Mouse (Mus musculus): ENCODE results near the gene Slc24a3.

Slc24a3 gene

DNA sequence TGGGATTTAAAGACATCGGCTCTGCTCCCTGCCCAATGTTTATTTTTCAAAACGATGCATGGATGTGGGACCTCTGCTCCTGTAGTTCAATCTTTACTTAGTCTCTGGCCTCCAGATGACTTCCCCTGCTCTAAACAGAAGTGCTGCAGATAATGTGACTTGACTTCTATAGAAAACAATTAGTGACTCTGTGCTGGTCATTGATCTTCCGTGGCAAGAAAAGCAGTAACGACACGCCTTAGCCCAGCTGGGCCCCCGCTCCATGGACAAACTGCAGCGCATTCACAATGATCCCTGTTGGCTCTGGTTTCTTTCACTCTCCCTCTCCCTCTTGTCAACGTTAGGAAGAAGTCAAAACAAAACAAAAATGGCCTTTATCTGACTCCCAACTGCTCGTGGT is 453.6 kb downstream of the Slc24a3 start:
- no peak for DNase-seq (ENCODE audit: low spot score)

DNA sequence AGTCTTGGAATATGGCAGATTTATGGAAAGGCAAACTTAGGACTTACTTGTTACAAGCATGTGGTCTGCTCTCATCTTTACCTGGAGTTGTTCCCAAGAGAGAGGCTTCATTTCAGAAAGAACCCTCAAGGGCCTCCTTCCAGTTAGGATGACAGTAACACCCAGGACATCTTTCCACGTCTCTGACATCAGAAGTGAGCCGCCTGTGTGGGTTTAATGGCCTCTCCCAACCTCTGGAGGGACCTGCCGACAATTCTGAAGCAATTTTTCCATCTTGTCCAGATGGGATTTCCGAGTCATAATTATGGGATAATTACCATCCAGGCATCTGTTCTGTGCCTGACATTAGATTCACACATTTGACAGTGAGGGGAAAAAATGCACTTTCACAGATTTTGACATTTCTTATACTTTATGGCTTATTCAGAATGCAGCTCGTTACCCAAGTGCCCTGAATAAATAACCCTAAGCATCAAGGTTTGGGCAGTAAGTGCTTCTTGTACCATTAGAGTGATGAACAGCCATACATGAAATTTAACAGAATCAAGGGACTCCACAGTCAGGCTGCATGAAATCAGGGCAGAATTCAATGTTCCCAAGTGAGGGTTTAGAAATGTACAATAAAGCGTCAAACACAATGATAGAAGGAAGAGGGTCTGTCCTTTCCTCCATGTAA is 463.7 kb downstream of the Slc24a3 start:
- DNase-seq (ENCODE audit: low spot score), result no peak

DNA sequence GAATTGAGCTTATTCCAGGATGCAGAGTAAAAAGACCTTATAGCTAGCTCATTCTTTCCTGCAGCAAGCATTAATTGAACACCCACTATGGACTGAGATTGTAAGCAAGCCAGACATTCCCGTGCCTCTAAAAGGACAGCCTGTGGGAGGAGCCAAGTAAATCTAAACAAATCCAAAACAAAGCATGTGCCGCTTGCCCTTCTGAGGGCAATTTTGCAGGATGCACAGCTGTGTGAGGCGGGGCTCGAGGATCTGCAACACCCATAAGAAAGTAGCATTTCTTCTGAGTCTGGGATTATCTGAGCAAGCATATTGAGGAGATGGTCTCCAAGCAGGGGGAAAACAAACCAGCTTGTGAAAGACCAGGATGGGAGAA is 464.2 kb downstream of the Slc24a3 start:
- no peak for DNase-seq (ENCODE audit: low spot score)

DNA sequence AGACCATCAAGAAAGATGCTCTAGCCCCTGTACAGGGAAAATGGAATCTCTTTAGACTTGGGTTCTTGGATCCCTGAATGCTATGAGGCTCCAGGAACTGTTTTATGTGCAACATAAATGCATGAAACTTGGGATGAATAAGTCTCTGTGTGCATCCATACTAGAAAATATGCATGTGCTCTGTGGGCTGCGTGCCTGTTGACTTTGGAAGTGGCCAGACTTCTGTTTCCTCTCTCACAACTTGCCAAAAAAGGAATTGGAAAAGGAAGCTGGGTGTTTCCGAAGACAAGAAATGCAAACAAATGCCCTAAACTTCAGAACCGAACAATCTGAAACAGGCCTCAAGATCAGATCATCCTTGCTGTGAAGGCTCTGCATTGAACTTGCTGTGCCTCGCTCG is 466.3 kb downstream of the Slc24a3 start:
- no peak for DNase-seq (ENCODE audit: low spot score)

DNA sequence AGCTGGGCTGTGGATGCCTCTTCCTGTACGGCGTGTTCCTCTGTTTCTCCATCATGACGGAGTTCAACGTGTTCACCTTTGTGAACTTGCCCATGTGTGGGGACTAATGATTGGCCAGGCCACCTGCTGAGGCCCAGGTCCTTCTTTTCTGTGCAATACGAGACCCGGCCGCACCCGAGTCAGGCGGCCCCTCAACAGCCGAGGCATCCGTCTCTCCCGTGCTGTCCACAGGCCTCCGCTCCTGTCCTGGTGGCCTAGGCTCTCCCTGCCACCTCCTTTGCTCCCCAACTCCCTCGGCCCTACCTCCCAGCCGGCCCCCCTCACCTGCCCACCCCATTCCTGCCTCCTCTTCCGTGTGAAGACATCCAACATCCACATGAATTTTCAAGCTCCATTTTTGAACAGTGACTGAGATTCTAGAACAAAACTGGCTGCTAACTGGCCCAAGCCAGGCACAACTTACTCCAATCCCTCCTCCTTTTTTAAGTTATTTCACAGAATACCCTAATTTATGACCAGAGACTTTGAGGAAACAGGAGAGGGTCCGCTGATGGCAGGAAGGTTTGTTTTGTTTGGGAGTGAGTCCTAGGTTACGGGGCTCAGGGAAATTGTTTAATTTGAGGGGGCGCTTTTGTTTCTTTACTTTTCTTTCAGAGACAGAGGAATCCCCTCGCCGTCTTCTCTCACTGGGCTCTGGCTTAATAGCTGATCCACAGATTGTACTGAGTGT is 472.9 kb downstream of the Slc24a3 start:
- DNase-seq (ENCODE audit: low spot score), result no peak

DNA sequence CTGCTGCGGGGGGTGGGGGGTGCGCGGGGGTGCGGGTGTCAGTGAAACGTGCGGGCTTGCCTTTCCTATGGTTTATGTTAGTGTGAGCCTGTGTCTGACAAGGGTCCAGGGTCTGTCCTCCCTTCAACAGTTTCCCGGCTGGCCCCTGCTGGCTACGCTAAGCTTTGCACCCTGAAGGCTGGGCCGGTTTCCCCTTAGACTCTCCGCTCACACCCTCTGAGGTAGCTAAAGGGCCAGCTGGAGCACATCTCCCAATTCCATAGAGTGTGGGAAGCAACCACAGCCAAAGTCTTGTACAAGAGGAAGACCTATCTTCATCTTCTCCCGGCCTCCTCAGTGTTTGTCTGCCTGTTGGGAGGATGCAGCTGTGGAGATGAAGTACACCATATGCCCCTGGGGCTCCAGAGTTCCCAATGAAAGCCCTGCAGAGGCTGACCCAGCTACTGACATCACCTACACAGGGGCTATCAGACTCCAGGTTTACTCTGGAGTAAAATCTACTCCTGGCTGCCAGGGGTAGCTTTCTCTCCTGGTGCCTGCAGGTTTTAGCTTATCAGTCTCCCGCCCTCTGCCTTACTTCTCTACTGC is 487.9 kb downstream of the Slc24a3 start:
- no peak for DNase-seq (ENCODE audit: low spot score)

DNA sequence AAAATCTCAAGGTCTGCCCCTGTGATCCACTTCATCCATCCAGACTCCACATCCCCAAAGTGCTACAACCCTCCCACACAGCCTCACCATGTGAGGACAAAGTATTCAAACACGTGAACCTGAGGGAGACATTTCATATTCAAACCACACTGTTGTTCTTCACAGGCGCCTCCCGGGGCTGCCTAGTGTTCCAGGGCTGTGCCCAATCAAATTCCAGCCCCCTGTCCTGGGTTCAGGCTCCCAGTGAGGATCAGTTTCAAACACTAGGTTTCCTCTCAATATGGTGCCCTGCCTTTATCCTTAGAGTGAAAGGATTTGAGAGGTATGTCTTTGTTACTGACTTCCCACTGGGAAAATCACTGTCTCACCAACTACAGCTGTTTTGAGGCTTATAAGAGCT is 488.6 kb downstream of the Slc24a3 start:
- no peak for DNase-seq (ENCODE audit: low spot score)

DNA sequence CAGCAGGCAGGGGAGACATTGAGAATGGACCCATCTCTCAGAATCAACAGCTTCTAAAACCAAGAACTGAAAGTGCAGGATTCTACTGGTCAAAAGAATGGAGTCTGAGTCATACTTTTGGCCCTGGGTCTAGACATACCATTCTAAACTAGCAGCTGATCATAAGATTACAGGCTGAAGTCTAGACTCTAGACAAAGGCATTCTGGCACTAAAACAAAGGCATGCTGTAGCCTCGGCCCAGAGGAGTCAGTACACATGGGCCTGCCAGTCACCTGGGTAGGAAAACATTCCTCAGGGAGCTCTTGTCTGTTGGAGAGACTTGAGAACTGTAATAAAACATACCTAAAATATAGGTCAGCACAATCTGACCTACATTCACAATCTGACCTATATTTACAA is 489.2 kb downstream of the Slc24a3 start:
- no peak for DNase-seq (ENCODE audit: low spot score)

DNA sequence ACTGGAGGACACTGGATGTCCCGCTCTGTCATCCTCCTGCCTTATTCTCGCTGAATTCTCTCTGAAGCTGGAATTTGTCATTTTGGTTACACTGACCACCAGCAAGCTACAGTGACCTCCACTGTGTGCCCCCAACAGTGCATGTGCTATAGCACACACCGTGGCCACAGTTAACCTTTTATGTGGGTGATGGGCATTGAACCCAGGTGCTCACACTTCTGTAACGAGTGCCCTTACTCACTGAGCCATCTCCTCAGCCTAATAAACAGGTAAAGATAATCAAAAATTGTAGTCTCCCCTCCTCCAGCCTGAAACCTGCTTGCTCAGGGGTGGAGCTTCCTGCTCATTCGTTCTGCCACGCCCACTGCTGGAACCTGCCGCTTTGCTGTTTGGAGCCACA is 493.7 kb downstream of the Slc24a3 start:
- no peak for DNase-seq (ENCODE audit: low spot score)

DNA sequence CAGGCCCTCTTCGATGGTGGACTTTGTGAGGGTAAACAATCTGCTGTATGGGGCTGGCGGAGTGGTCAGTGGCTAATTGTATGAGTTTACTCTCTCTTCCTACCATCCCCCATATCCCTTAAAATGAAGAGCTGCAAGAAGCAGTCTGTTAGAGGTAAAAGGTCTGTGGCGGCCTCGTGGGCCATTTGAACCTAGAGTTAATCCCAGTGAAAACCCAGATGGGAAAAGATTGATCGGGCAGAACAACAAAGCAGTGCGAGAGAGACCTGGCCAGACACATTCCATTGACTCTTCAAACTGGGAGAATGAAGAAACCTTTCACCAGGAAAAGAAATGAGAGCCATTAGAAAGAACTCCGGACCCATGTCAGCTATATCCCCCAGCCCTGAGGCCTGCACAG is 496.3 kb downstream of the Slc24a3 start:
- no peak for DNase-seq (ENCODE audit: low spot score)

DNA sequence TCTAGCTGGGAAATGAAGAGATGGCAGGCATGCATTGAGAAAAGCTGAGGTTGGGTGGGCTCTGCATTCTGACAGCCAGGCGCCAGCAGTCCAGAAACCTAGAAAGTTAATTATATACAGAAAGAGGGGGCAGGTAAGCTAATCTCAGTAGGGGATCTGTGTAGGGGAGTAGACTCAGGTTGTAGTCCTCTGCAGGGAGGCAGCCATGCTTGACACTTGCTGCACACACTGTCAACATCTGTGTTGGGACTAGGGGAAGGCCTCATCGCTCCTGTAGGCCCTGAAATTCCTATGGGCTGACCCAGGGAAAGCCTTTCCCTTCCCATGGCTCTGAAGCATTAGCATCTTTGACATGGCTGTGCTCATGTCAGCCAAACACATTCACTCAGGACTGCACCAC is 496.8 kb downstream of the Slc24a3 start:
- no peak for DNase-seq (ENCODE audit: low spot score)

DNA sequence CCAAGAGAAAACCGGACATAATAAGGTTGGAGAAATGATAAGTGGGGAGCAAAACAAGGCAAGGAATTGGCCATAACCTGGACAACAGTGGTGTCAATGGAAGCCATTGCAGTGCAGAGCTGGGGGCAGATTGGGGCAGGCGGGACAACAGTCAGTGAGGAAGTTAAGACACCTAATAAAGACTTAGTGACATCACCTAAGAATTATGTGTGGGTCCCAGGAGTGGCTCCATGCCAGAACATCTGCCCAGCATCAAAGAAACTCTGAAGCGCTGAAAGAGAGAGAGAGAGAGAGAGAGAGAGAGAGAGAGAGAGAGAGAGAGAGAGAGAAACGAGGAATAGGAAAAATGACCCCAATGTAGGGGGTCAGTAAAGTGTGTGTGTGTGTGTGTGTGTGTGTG is 500.6 kb downstream of the Slc24a3 start:
- DNase-seq (ENCODE audit: low spot score), result no peak

DNA sequence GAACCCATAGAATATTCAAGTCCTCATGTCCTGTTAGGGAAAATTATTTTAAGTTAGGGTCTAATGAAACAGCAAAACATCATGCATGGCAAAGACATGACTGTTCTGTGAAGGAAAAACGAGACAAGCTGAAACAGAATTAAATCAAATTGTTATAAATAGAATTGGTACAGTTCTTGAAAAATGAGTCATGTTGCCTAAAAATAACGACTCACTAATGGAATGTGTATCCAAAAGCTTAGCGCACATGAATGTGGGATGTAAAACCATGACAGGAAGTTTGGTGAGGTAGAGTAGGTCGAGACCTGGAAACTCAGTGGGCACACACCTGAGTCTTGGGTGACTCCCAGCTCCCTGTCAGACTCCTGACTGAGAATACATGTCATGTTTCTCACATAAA is 502.6 kb downstream of the Slc24a3 start:
- DNase-seq (ENCODE audit: low spot score), result no peak

DNA sequence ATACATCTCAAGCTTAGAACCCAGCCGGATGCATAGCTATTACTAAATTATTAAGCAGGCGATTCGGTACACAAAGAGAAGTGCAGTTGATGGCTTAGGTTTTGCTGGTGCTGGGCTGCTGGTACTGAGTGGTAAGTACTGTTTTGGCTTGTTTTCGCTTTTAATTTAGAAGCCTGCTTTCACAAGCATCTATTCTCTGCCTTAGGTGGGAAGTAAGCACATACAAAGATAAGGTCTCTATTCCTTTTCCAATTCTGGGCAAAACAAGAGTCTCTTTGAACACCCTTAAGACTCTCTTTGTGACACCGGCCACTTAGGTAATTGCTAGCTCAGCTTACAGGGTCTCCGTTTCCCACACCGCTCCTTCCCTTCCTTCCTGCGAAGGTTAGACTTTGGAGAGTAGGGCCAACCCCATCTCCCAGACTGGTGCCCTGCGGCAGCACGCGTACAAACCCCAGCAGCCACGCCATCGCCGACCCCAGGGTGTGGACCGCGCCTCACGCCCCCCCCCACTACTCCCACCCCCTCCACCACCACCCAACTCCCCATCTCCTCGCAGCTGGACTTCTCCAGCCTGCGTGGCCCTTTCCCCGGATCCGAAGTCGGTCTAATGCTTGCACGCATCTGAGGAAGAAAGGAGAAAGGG is 507.1 kb downstream of the Slc24a3 start:
- DNase-seq (ENCODE audit: low spot score), result no peak

DNA sequence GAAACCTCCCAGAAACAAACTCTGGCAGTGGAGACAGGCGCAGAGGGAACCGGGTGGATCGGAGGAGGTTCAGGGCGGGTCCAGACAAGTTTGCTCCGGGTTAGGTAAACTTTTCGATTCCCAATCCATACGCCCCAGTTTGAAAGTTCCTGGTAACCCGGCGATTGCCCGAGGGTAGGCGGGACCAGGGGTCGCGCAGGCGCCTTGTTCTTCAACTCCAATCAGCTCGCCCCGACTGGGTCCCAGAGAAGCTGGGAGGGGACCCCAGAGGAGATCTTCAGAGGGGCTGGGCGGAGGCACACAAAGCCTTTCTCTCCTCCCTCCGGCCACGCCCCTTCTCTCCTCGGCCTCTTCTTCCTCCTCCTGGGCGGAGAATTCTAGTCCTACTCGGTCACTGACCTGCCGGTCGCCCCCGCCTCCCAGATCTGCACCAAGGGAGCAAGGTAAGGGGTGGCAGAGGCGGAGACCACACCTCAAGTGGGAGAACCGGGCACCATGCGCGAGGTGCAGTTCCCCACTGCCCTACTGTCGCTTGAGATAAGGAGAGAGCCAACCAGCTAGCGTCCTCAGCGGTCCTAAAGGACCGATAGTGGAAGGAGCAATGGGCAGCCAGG is 507.7 kb downstream of the Slc24a3 start, which contains the start of gene Rin2:
Gene Rin2 (plus strand): TSS at position 74 of the 614 bp plus-strand sequence.
- DNase-seq (ENCODE audit: low spot score), result no peak

DNA sequence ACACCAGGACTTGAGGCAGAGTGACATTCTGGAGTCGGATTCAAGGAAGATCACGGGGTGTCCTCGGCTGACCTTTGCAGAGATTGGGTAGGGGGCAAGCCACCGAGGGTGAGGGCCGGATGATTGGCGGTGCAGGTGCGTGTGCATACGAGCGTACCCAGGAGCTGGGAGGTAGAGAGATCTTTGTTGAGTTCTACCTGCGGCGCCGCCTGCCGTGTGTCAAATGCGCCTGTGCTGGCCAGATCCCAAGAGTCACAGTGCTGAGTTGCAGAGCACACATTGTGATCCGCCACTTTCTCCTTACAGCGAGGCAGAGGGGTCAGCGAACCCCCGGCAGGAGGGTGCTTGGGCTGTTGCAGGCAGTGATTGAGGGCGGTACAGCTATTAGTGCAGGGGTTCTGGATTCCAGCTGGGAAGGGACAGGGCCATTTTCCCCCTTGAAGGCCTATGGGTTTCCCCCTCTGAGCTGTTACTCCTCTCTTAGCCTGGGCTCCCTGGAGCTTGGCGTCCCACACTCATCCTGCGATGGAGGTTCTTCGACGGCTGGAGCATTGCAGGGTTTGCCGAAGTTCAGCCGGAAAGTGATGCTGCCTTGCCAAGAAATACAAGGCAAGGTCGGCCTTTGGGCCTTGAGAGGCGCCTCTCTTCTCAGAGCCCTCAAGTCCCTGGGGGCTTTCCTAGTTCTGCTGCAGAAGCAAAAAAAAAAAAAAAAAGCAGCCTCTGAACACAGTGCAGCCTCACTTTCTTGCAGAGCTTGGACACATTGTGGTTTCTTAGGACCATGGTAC is 508.4 kb downstream of the Slc24a3 start:
- DNase-seq (ENCODE audit: low spot score), result no peak

DNA sequence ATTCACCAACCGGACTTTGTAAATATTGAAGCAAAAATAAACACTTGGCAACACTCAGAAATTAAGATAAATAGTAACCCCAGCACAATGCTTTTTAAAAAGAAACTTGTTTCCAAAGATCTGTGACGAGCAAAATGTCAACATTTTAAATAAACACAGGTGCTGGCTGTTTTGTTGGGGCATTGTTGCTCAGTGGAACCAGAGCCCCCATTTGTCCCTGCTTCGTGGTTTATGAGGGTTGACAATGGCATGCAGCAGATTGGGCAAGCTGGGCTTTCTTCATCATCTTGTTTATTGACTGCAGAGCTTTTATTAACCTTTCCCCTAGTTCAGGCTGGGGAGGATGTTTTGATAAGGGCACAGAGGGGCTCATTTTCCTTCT is 509.0 kb downstream of the Slc24a3 start:
- no peak for DNase-seq (ENCODE audit: low spot score)

DNA sequence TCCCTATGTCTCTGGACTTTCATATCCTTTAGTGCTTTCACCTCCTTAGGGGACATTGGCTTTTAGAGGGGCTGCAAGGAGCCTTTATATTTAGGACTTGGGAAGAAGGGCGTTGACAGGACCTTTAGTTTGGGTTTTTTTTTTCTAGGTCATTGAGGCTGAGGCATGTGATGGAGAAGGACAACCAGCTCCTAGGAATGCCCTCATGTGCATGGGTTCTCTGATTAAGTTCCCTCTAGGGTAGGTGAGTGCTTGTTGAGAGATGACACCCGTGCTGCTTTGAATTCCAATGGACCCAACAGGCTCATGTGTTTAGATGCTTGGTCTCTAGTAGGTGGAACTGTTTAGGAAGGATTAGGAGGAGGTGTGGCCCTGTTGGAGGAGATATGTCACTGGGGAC is 509.4 kb downstream of the Slc24a3 start:
- no peak for DNase-seq (ENCODE audit: low spot score)

DNA sequence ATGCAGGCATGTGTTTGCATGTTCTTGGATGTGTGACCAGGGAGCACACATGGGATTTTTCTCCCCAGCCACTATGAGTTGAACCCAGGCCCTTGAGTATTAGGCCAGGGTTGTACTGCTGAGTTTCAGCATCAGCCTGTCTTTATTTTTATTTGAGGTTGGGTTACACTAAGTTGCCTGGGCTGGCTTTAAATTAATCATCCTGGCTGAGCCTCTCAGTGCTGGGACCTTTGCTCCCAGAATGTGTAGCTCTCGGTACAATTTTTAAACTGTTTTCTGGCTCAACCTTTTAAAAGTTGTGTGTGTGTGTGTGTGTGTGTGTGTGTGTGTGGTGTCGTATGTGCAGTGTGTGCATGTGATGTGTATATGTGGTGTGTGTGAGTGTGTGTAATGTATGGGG is 512.6 kb downstream of the Slc24a3 start:
- no peak for DNase-seq (ENCODE audit: low spot score)

DNA sequence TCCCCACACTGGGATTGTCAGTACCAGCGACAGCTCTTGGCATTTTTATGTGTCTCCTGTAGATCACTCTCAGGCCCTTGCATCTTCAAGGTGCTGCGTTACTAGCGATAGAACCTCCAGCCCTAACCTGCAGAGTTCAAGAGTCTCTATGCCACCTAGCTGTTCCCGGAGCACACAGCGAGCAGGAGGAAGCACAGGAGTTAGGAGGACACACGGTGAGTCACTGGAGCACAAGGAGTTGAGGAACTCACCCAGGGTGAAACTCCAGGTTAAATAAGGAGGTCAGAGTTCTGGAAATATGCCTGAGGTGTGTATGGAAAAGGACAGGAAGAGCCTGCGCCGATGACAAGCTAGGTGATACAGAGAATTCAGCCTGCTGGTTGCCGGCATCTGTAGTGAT is 513.2 kb downstream of the Slc24a3 start:
- DNase-seq (ENCODE audit: low spot score), result no peak

DNA sequence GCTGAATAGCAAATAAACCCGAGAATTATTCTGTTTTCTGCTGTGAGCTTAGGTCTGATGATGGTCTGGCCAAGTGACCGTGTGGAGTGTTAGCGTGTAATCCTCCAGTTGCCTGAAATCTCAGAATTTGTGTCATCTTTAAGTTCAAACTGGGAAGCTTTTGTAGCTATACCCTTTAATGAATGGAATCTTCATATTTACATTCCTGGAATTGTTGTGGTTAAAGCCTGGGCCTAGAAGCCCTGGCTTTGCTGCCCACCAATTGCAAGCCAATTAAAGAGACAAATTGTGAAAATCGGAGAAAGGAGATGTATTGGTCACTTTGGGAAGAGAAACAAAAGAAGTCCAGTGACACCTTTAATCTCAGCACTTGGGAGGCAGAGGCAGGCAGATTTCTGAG is 514.1 kb downstream of the Slc24a3 start:
- DNase-seq (ENCODE audit: low spot score), result no peak

DNA sequence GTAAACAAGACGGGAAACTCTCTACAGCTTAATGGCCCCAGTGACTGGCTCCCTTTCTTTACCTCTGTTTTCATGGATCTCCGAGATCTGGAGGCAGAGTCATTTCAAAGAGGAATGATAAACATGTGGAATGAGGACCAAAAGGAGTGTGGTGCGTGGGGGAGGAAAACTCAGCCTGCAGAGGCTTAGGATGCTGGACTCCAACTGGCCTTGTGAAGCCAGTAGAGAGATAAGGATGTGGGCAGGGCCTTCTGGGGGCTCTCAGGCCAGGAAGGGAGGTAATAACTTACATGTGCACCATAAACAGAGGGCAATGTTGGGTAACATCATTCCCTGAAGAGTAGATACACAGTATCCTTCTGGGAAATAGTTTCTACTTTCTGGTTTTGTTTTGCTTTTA is 515.4 kb downstream of the Slc24a3 start:
- no peak for DNase-seq (ENCODE audit: low spot score)

Measured in layer of hippocampus, adult 9-10 months (tissue).